ENCODE assay signal across 8 mouse cellular contexts in the genomic region with DNA sequence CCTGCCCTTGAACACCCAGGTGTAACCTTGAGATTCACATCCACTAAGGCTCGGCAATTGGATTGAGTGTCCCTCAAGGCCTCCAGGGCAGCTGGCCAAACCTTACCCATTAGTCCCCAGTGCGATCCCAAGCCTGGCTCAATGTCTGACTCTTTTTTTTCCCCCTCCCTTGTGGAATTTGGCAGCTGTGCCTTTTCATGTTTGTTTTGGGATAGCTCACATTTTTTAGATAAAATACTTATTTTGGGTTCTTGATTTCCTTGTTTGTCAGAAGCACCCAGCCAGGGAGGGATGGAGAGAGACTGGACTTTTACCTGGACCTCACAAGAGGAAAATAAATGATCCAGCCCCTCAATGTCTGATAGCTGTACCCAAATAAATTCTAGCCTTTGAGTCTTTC.
A peak's percentile ranks its signal among the peaks of the same experiment; 100 is the strongest.
DNase-seq lines count a peak whose midpoint lies in the region; ATAC-seq and TF ChIP-seq lines count a peak whose summit lies in the region.

No protein-coding gene starts in this region.

- intact Hi-C loops in heart, adult 2 months (cut with DNase I): no loop called here

- peak overlapping the region; percentile 61 for H3K27ac ChIP-seq in heart, adult 2 months
- H3K27ac ChIP-seq in kidney, adult 2 months (ENCODE audit: insufficient read depth, low read depth, low read length): peak overlapping the region; percentile 87; the same call in 1 of the 2 replicates
- H3K27ac ChIP-seq in thymus, adult 2 months (ENCODE audit: control insufficient read depth, insufficient read depth, low read length): no peak overlapping the region
- H3K27ac ChIP-seq in layer of hippocampus, adult 2 months: no peak overlapping the region

- no peak for ATAC-seq in erythroblast, adult 5-6 weeks (replicated peaks; ENCODE audit: low FRiP score, poor library complexity, severe bottlenecking)

- WGBS in lung, adult 2 months: 49% methylated on average over 2 of the region's 2 CpGs
- WGBS in heart, adult 2 months: 27% methylated on average over 2 of the region's 2 CpGs
- 49% methylated on average over 2 of the region's 2 CpGs for WGBS in kidney, adult 2 months
- WGBS in thymus, adult 2 months: 95% methylated on average over 2 of the region's 2 CpGs

- H3K4me3 ChIP-seq in lung, adult 2 months (replicated peaks; ENCODE audit: extremely low read depth, low read depth, low read length): no peak overlapping the region
- H3K4me3 ChIP-seq in heart, adult 2 months: no peak overlapping the region
- H3K4me3 ChIP-seq in kidney, adult 2 months (ENCODE audit: insufficient read depth, low read depth, low read length): no peak overlapping the region
- no peak overlapping the region for H3K4me3 ChIP-seq in thymus, adult 2 months (ENCODE audit: control insufficient read depth, insufficient read depth, low read length)
- H3K4me3 ChIP-seq in layer of hippocampus, adult 2 months: no peak overlapping the region

- no peaks in the 10 kb centered on the region for H3K79me2 ChIP-seq in heart, adult 2 months (replicated peaks; ENCODE audit: control insufficient read depth, insufficient read depth, low read length)

- DNase-seq in lung, adult 18-20 months: peak; percentile 40 to 63
- no peak for DNase-seq in lung, adult 2 months
- DNase-seq in heart, adult 2 months: peak; percentile 59 to 67
- peak; percentile 81 for DNase-seq in kidney, adult 2 months
- peak; percentile 65 for DNase-seq in lung, postnatal 25 days (ENCODE audit: low spot score)
- DNase-seq in thymus, adult 2 months: no peak
- no peak for DNase-seq in layer of hippocampus, adult 2 months (ENCODE audit: low spot score in 2 of 2)

- H3K27me3 ChIP-seq in heart, adult 2 months (ENCODE audit: control insufficient read depth, insufficient read depth, low read length): no peaks in the 10 kb centered on the region
- H3K27me3 ChIP-seq in kidney, adult 2 months (replicated peaks; ENCODE audit: control insufficient read depth, insufficient read depth, low read length): no peaks in the 10 kb centered on the region
- H3K27me3 ChIP-seq in thymus, adult 2 months (ENCODE audit: control insufficient read depth, insufficient read depth, low read length): no peaks in the 10 kb centered on the region

- H3K4me1 ChIP-seq in lung, adult 2 months (ENCODE audit: control insufficient read depth, insufficient read depth, low read length): peaks cover 2% of the 10 kb centered on the region; the same call in 1 of the 2 replicates
- 0 out of 2 replicates have a peak, but pooled peaks cover 2% of the 10 kb centered on the region for H3K4me1 ChIP-seq in heart, adult 2 months (ENCODE audit: control insufficient read depth, insufficient read depth, low read length)
- no peaks in the 10 kb centered on the region; the same call in 1 of the 2 replicates for H3K4me1 ChIP-seq in kidney, adult 2 months (ENCODE audit: control insufficient read depth, insufficient read depth, low read length)
- H3K4me1 ChIP-seq in thymus, adult 2 months (replicated peaks; ENCODE audit: control insufficient read depth, insufficient read depth, low read length): no peaks in the 10 kb centered on the region

- no peak for TF ChIP-seq EP300 in heart, adult 2 months (IDR thresholded peaks at IDR 0.05; ENCODE audit: insufficient read depth, low read depth, low read length)

- TF ChIP-seq CTCF in lung, adult 2 months (IDR thresholded peaks at IDR 0.05; ENCODE audit: insufficient read depth, low read length): no peak
- no peak for TF ChIP-seq CTCF in heart, adult 2 months (IDR thresholded peaks at IDR 0.05)
- no peak for TF ChIP-seq CTCF in kidney, adult 2 months (conservative IDR thresholded peaks at IDR 0.05; ENCODE audit: insufficient read depth, insufficient read length, low read depth, low read length)
- TF ChIP-seq CTCF in thymus, adult 2 months (IDR thresholded peaks at IDR 0.05; ENCODE audit: borderline replicate concordance, control insufficient read depth, extremely low read depth, insufficient read depth, low read length, poor library complexity): no peak
- TF ChIP-seq CTCF in layer of hippocampus, adult 2 months (conservative IDR thresholded peaks at IDR 0.05): no peak

- TF ChIP-seq POLR2A in lung, adult 2 months (IDR thresholded peaks at IDR 0.05; ENCODE audit: borderline replicate concordance, extremely low read depth, low read depth, low read length): no peak
- no peak for TF ChIP-seq POLR2A in heart, adult 2 months (IDR thresholded peaks at IDR 0.05; ENCODE audit: insufficient read depth, low read depth, low read length)
- TF ChIP-seq POLR2A in kidney, adult 2 months (IDR thresholded peaks at IDR 0.05; ENCODE audit: low read depth, low read length): no peak
- no peak for TF ChIP-seq POLR2A in thymus, adult 2 months (IDR thresholded peaks at IDR 0.05; ENCODE audit: control insufficient read depth, extremely low read depth, insufficient read depth, low read length, poor library complexity)

- H3K36me3 ChIP-seq in heart, adult 2 months (ENCODE audit: control insufficient read depth, insufficient read depth, low read length): no peaks in the 10 kb centered on the region
- H3K36me3 ChIP-seq in kidney, adult 2 months (ENCODE audit: control insufficient read depth, insufficient read depth, low read length): no peaks in the 10 kb centered on the region
- H3K36me3 ChIP-seq in thymus, adult 2 months (ENCODE audit: control insufficient read depth, insufficient read depth, low read length): no peaks in the 10 kb centered on the region

- H3K9ac ChIP-seq in heart, adult 2 months (ENCODE audit: low read depth, low read length): no peak overlapping the region

Comparison
In these comparisons a context has a peak if more than half of its experiments do, and no peak if none do; other contexts are left out.
1. DNase-seq: peak in lung, adult 18-20 months (2 of 2), heart, adult 2 months (2 of 2), kidney, adult 2 months (single experiment) and lung, postnatal 25 days (single experiment); none in lung, adult 2 months (single experiment), thymus, adult 2 months (single experiment) and layer of hippocampus, adult 2 months (0 of 2).
2. H3K27ac ChIP-seq: peak in heart, adult 2 months (single experiment) and kidney, adult 2 months (single experiment); none in thymus, adult 2 months (single experiment) and layer of hippocampus, adult 2 months (single experiment).